In genomic region chr17:35813653-35814052, GRCm38 (mm10) we compare ENCODE assay signal across 8 mouse cellular contexts. TPM values are rescaled to one million over a fixed set of nuclear protein-coding genes. Genes with fewer than 3 reads are reported as not detected.
DNase-seq lines count a peak whose midpoint lies in the region; TF ChIP-seq lines count a peak whose summit lies in the region.

No protein-coding gene starts in this region.

- no peak for TF ChIP-seq POLR2A in kidney, adult 2 months (IDR thresholded peaks at IDR 0.05; ENCODE audit: low read depth, low read length)

- no peaks in the 10 kb centered on the region for H3K36me3 ChIP-seq in kidney, adult 2 months (ENCODE audit: control insufficient read depth, insufficient read depth, low read length)

- 56% methylated on average over 7 of the region's 7 CpGs for WGBS in kidney, adult 2 months

- no peak for TF ChIP-seq CTCF in kidney, adult 2 months (conservative IDR thresholded peaks at IDR 0.05; ENCODE audit: insufficient read depth, insufficient read length, low read depth, low read length)

- no peak overlapping the region for H3K4me3 ChIP-seq in kidney, adult 2 months (ENCODE audit: insufficient read depth, low read depth, low read length)
- no peak overlapping the region for H3K4me3 ChIP-seq in brown adipose tissue, adult 24 weeks (ENCODE audit: insufficient read depth, low read depth, low read length)

- H3K27ac ChIP-seq in kidney, adult 2 months (ENCODE audit: insufficient read depth, low read depth, low read length): peak overlapping the region; percentile 83
- H3K27ac ChIP-seq in brown adipose tissue, adult 24 weeks (replicated peaks; ENCODE audit: low read depth, low read length): peak overlapping the region; percentile 81

- peaks cover 48% of the 10 kb centered on the region for H3K4me1 ChIP-seq in kidney, adult 2 months (ENCODE audit: control insufficient read depth, insufficient read depth, low read length)
- peaks cover 27% of the 10 kb centered on the region for H3K4me1 ChIP-seq in brown adipose tissue, adult 24 weeks (ENCODE audit: control insufficient read depth, insufficient read depth, insufficient read length, low read length)

- no peak for DNase-seq in kidney, adult 2 months
- no peak for DNase-seq in kidney, postnatal 4 days
- DNase-seq in CD4-positive, CD25-positive, alpha-beta regulatory T cell, adult 2 months (ENCODE audit: low read depth, low spot score): peak; percentile 51
- DNase-seq in lung, postnatal 36 days: peak; percentile 61
- no peak for DNase-seq in urinary bladder, postnatal 4 days (ENCODE audit: low spot score in 2 of 2)
- no peak for DNase-seq in cerebellum, postnatal 10 days
- no peak for DNase-seq in ovary, postnatal 36 days (ENCODE audit: low spot score)

- H3K27me3 ChIP-seq in kidney, adult 2 months (replicated peaks; ENCODE audit: control insufficient read depth, insufficient read depth, low read length): no peaks in the 10 kb centered on the region

RNA-seq across cellular contexts. Expression of gene Ier3, which starts 7.8 kb away (rescaled TPM):
- polyA plus RNA-seq in kidney, adult 2 months (2012; rRNA removed): 26.3 and 28.4 TPM in 2 replicates
- 19.2 and 52.4 TPM in 2 replicates for polyA plus RNA-seq in brown adipose tissue, adult 24 weeks (2012; ENCODE audit: insufficient read depth, insufficient read length, missing spikeins)

RNA-seq across cellular contexts. Expression of gene Flot1, which starts 9.4 kb away (rescaled TPM):
- 45.3 and 45.7 TPM in 2 replicates for polyA plus RNA-seq in kidney, adult 2 months (2012; rRNA removed)
- 38.1 and 61.2 TPM in 2 replicates for polyA plus RNA-seq in brown adipose tissue, adult 24 weeks (2012; ENCODE audit: insufficient read depth, insufficient read length, missing spikeins)

RNA-seq across cellular contexts. Expression of gene Tubb5, which starts 24.5 kb away (rescaled TPM):
- 98.9 and 109 TPM in 2 replicates for polyA plus RNA-seq in kidney, adult 2 months (2012; rRNA removed)
- 32.5 and 58.6 TPM in 2 replicates for polyA plus RNA-seq in brown adipose tissue, adult 24 weeks (2012; ENCODE audit: insufficient read depth, insufficient read length, missing spikeins)

RNA-seq across cellular contexts. Expression of gene Mdc1, which starts 27.7 kb away (rescaled TPM):
- 5.7 TPM in 2 replicates for polyA plus RNA-seq in kidney, adult 2 months (2012; rRNA removed)
- polyA plus RNA-seq in brown adipose tissue, adult 24 weeks (2012; ENCODE audit: insufficient read depth, insufficient read length, missing spikeins): 3.0 and 3.3 TPM in 2 replicates

RNA-seq across cellular contexts. Expression of gene Nrm, which starts 47.5 kb away (rescaled TPM):
- polyA plus RNA-seq in kidney, adult 2 months (2012; rRNA removed): 4.0 and 6.3 TPM in 2 replicates
- polyA plus RNA-seq in brown adipose tissue, adult 24 weeks (2012; ENCODE audit: insufficient read depth, insufficient read length, missing spikeins): 1.4 and 2.8 TPM in 2 replicates

Comparison
In these comparisons a context has a peak if more than half of its experiments do, and no peak if none do; other contexts are left out.
1. DNase-seq: peak in CD4-positive, CD25-positive, alpha-beta regulatory T cell, adult 2 months (single experiment) and lung, postnatal 36 days (single experiment); none in kidney, adult 2 months (single experiment), kidney, postnatal 4 days (0 of 2), urinary bladder, postnatal 4 days (0 of 2), cerebellum, postnatal 10 days (0 of 2) and ovary, postnatal 36 days (single experiment).